Comparison of ENCODE assay signal across 9 mouse cellular contexts in genomic region chr2:35349184-35349583, GRCm38 (mm10). TPM values are rescaled to one million over a fixed set of nuclear protein-coding genes. Genes with fewer than 3 reads are reported as not detected.
DNase-seq lines count a peak whose midpoint lies in the region; ATAC-seq lines count a peak whose summit lies in the region.
"Had no signal": no experiment of that assay in that cellular context is flagged by ENCODE, and none has a peak within 500 bp of the region (broad histone marks: within the 10 kb centered on the region; RNA-seq: fewer than 3 reads in every experiment).

No protein-coding gene starts in this region.

- H3K4me3 ChIP-seq in heart, embryonic 14.5 days (ENCODE audit: control insufficient read depth in 1 of 2, insufficient read depth in 1 of 2, low read depth in 1 of 2, low read length in 2 of 2) = no peak overlapping the region
- no peak overlapping the region for H3K4me3 ChIP-seq in heart, embryonic 12.5 days

- no peaks in the 10 kb centered on the region; a peak in 1 of 4 replicates for H3K4me1 ChIP-seq in heart, embryonic 14.5 days (ENCODE audit: control insufficient read depth in 2 of 2, insufficient read depth in 2 of 2, low read length in 2 of 2)
- no peaks in the 10 kb centered on the region for H3K4me1 ChIP-seq in heart, embryonic 12.5 days (replicated peaks)

- WGBS in heart, embryonic 14.5 days = 39% methylated on average over 5 of the region's 5 CpGs
- WGBS in heart, embryonic 12.5 days = 43% methylated on average over 5 of the region's 5 CpGs

- H3K9ac ChIP-seq in heart, embryonic 14.5 days (ENCODE audit: low read length) = no peak overlapping the region
- no peak overlapping the region for H3K9ac ChIP-seq in heart, embryonic 12.5 days

- peak; percentile 58 for DNase-seq in lung, postnatal 25 days (ENCODE audit: low spot score)
- no peak for DNase-seq in layer of hippocampus, adult 9-11 months
- no peak for DNase-seq in ovary, adult 18-20 months (ENCODE audit: low spot score)
- DNase-seq in cerebellum, adult 8-10 months = no peak

- ATAC-seq in heart, embryonic 14.5 days (ENCODE audit: insufficient number of reproducible peaks, insufficient read depth, low FRiP score, low read depth) = 0 out of 2 replicates have a peak, but pooled peaks have one; percentile 54
- ATAC-seq in heart, embryonic 12.5 days (ENCODE audit: insufficient number of reproducible peaks, low FRiP score) = no peak
- ATAC-seq in CD4-positive, CD25-positive, alpha-beta regulatory T cell, adult 4 months = peak; percentile 62
- peak; percentile 86 for ATAC-seq in common myeloid progenitor, adult 5-6 weeks (replicated peaks; ENCODE audit: low read depth, poor library complexity, severe bottlenecking)

- H3K27me3 ChIP-seq in heart, embryonic 14.5 days (ENCODE audit: control insufficient read depth, insufficient read depth, low read length) = no peaks in the 10 kb centered on the region
- no peaks in the 10 kb centered on the region for H3K27me3 ChIP-seq in heart, embryonic 12.5 days (replicated peaks)

- H3K27ac ChIP-seq in heart, embryonic 14.5 days (replicated peaks in 1 of 2; ENCODE audit: control insufficient read depth in 1 of 2, insufficient read depth in 1 of 2, low read depth in 2 of 2, low read length in 2 of 2) = no peak overlapping the region
- H3K27ac ChIP-seq in heart, embryonic 12.5 days (ENCODE audit: poor library complexity, severe bottlenecking) = no peak overlapping the region
- H3K27ac ChIP-seq: macrophage had no signal

- no peaks in the 10 kb centered on the region for H3K9me3 ChIP-seq in heart, embryonic 14.5 days (ENCODE audit: control insufficient read depth, low read length)
- no peaks in the 10 kb centered on the region for H3K9me3 ChIP-seq in heart, embryonic 12.5 days (replicated peaks)

- H3K36me3 ChIP-seq in heart, embryonic 14.5 days (ENCODE audit: control insufficient read depth, insufficient read depth, low read length) = no peaks in the 10 kb centered on the region
- no peaks in the 10 kb centered on the region for H3K36me3 ChIP-seq in heart, embryonic 12.5 days

- H3K4me2 ChIP-seq in heart, embryonic 14.5 days (ENCODE audit: low read length) = no peak overlapping the region
- no peak overlapping the region for H3K4me2 ChIP-seq in heart, embryonic 12.5 days

RNA-seq across cellular contexts. Expression of gene Stom, which starts 12.4 kb away (rescaled TPM):
- 40.3 and 46.7 TPM in 2 replicates for polyA plus RNA-seq in heart, embryonic 14.5 days (2014; fragmentation: Nextera tagmentation; extraction: Ambion mirVana)
- polyA plus RNA-seq in heart, embryonic 12.5 days (2016; fragmentation: Nextera tagmentation; extraction: Ambion mirVana) = 42.2 and 42.7 TPM in 2 replicates
- polyA plus RNA-seq in CD4-positive, CD25-positive, alpha-beta regulatory T cell, adult 4 months (2017; shearing (Covaris generic)) = 1 to 10 TPM; 2.6 to 3.6 TPM
- 76.2 and 80.6 TPM in 2 replicates for total RNA-seq in common myeloid progenitor, adult 5-6 weeks (2017)

RNA-seq across cellular contexts. Expression of gene 4930568D16Rik, which starts 18.3 kb away (rescaled TPM):
- polyA plus RNA-seq in heart, embryonic 14.5 days (2014; fragmentation: Nextera tagmentation; extraction: Ambion mirVana) = not detected in 2 replicates
- not detected in 2 replicates for polyA plus RNA-seq in heart, embryonic 12.5 days (2016; fragmentation: Nextera tagmentation; extraction: Ambion mirVana)
- polyA plus RNA-seq in CD4-positive, CD25-positive, alpha-beta regulatory T cell, adult 4 months (2017; shearing (Covaris generic)) = not detected
- not detected in 2 replicates for total RNA-seq in common myeloid progenitor, adult 5-6 weeks (2017)
- polyA plus RNA-seq: macrophage had no signal

RNA-seq across cellular contexts. Expression of gene 4930402F06Rik, which starts 47.8 kb away (rescaled TPM):
- not detected in 2 replicates for polyA plus RNA-seq in heart, embryonic 14.5 days (2014; fragmentation: Nextera tagmentation; extraction: Ambion mirVana)
- polyA plus RNA-seq in heart, embryonic 12.5 days (2016; fragmentation: Nextera tagmentation; extraction: Ambion mirVana) = not detected in 2 replicates
- polyA plus RNA-seq in CD4-positive, CD25-positive, alpha-beta regulatory T cell, adult 4 months (2017; shearing (Covaris generic)) = not detected
- not detected in 2 replicates for total RNA-seq in common myeloid progenitor, adult 5-6 weeks (2017)
- polyA plus RNA-seq: macrophage had no signal
